Mouse (Mus musculus) heart, adult 8-10 months (tissue): ENCODE results near the gene Mpped2. TPM values are rescaled to one million over a fixed set of nuclear protein-coding genes. Genes with fewer than 3 reads are reported as not detected.

Source experiments
- DNase-seq: peaks from one replicate; pipeline ENCODE4 v3.0.0; 2022; ENCODE audit warnings: low spot score
- total RNA-seq, 4 experiments: library from RNA; stranded (reverse); gene quantifications; 2 replicates each; pipeline ENCODE4 v1.2.4; 2022

The Mpped2 gene
- total RNA-seq, 4 experiments from 2014 or later = 15.4 to 23.0 (median 21.3) TPM

- no peak for DNase-seq
Observed at GRCm38 (mm10) chr2:106705664-106706063, 12.6 kb downstream of the Mpped2 start.

GRCm38 (mm10) chr2:106707136-106707535 is 14.1 kb downstream of the Mpped2 start:
- no peak for DNase-seq

GRCm38 (mm10) chr2:106710862-106711477 is 17.9 kb downstream of the Mpped2 start:
- DNase-seq = no peak

GRCm38 (mm10) chr2:106711506-106711905 is 18.4 kb downstream of the Mpped2 start:
- no peak for DNase-seq

GRCm38 (mm10) chr2:106713151-106713550 is 20.1 kb downstream of the Mpped2 start:
- DNase-seq = no peak

GRCm38 (mm10) chr2:106715674-106716364 is 22.8 kb downstream of the Mpped2 start:
- no peak for DNase-seq

- no peak for DNase-seq
Observed at GRCm38 (mm10) chr2:106716365-106716717, 23.3 kb downstream of the Mpped2 start.

GRCm38 (mm10) chr2:106718888-106719287 is 25.8 kb downstream of the Mpped2 start:
- DNase-seq = no peak

- peak; percentile 34 for DNase-seq
Observed at GRCm38 (mm10) chr2:106719434-106719833, 26.4 kb downstream of the Mpped2 start.

- no peak for DNase-seq
Observed at GRCm38 (mm10) chr2:106720644-106721043, 27.6 kb downstream of the Mpped2 start.

- no peak for DNase-seq
Observed at GRCm38 (mm10) chr2:106722020-106722419, 29.0 kb downstream of the Mpped2 start.

- DNase-seq = no peak
Observed at GRCm38 (mm10) chr2:106729951-106730564, 37.0 kb downstream of the Mpped2 start.

GRCm38 (mm10) chr2:106730608-106731007 is 37.5 kb downstream of the Mpped2 start:
- no peak for DNase-seq

GRCm38 (mm10) chr2:106731478-106731877 is 38.4 kb downstream of the Mpped2 start:
- DNase-seq = no peak

- no peak for DNase-seq
Observed at GRCm38 (mm10) chr2:106732171-106732570, 39.1 kb downstream of the Mpped2 start.

- DNase-seq = no peak
Observed at GRCm38 (mm10) chr2:106733396-106733795, 40.3 kb downstream of the Mpped2 start.

GRCm38 (mm10) chr2:106734004-106734403 is 40.9 kb downstream of the Mpped2 start:
- DNase-seq = no peak

- no peak for DNase-seq
Observed at GRCm38 (mm10) chr2:106735211-106735610, 42.1 kb downstream of the Mpped2 start.

- no peak for DNase-seq
Observed at GRCm38 (mm10) chr2:106735792-106736359, 42.8 kb downstream of the Mpped2 start.

GRCm38 (mm10) chr2:106738951-106739350 is 45.9 kb downstream of the Mpped2 start:
- DNase-seq = no peak

GRCm38 (mm10) chr2:106744086-106744485 is 51.0 kb downstream of the Mpped2 start:
- no peak for DNase-seq

- no peak for DNase-seq
Observed at GRCm38 (mm10) chr2:106744601-106745000, 51.5 kb downstream of the Mpped2 start.

- no peak for DNase-seq
Observed at GRCm38 (mm10) chr2:106745364-106745763, 52.3 kb downstream of the Mpped2 start.
